Mouse (Mus musculus): ENCODE measurements around the gene Clp1.
"Not testable (repeated sequence)": the region's sequence is repeated elsewhere in the genome, so short reads cannot be mapped to it uniquely, and the experiment has no call there.

Gene Clp1

DNA sequence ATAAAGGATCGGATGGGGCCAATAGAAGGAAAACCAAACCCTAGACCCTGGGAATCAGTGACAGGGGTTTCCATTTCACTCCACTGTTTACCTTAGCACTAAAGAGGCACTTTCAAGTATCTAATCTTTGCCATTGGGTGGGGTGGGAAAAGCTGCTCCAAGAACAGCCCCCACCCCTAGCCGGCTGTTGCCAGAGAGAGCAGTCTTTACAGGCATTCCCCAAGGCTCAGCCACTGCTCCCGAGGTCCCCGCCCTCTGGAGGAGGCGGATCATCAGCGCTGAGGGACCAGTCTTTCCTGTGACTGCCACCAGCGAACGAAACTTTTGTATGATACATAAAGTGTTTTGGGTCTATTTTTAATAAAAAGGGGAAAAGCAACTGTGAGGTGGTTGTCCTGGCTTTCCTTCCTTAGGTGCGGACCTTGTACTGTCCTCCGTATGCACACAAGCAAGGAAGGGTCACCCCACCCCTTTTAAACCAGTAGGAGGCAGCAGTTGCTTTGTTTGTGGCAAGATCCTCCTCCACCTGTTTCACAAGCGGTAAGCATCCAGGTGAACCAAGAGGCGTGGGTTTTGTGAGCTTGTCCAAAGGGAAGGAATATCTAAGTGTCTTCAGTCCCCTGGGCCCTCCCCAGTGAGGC is 11.2 kb upstream of the Clp1 start:
- DNase-seq (ENCODE audit: low spot score in 2 of 2) = no peak

DNA sequence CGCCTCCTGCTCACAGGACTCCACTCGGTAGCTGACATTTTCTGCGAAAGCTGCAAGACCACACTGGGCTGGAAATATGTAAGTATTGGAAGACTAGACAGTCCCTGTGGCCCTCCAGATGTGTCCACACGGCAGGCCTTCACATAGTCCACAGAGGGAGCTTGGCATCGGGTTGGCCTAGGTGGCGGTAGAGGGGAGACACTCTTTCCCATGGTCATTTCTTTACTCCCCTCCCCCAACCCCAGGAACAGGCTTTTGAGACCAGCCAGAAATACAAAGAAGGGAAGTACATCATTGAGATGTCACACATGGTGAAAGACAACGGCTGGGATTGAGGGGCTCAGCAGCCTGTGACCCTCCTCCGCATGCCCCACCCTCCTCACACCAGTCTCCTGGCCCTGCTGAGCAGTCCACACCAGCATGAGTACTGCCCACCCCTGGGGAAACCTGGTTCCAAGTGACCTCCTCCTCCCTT is 10.3 kb upstream of the Clp1 start:
- no peak for DNase-seq (ENCODE audit: low spot score in 2 of 2)

DNA sequence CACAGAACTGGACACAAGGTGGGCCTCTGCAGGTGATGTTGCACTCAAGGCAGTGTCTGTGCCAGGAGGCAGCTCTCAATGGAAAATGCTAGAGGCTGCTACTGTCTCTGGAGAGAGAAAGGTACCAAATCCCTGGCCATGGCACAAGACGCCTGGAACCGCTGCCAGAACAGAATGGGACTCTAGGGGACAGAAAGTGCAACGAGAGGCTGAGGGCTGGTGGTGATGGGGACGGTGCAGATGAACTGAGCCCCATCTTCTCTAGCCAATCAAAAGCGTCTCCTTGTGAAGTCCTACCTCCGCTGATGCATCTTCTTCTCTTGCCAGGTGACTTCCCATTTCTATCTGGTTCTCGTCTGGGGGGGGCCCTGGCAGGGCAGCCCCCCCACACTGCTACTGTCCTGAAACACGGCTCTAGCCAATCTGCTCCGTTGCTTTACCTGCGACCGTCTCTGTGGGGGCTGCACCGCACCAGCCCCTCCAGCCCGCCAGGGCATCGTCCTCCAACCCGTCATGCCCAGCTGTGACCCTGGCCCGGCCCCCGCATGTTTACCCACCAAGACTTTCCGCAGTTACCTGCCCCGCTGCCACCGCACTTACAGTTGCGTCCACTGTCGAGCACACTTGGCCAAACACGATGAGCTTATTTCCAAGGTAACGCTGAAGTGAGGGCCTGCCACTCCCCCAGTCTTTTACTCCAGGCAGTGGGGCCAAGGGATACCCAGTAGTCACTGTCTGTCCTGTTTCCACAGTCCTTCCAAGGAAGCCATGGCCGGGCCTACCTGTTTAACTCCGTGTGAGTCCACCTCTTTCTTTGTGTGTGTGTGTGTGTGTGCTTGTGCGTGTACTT is 9.4 kb upstream of the Clp1 start:
- DNase-seq (ENCODE audit: low spot score in 2 of 2) = no peak

DNA sequence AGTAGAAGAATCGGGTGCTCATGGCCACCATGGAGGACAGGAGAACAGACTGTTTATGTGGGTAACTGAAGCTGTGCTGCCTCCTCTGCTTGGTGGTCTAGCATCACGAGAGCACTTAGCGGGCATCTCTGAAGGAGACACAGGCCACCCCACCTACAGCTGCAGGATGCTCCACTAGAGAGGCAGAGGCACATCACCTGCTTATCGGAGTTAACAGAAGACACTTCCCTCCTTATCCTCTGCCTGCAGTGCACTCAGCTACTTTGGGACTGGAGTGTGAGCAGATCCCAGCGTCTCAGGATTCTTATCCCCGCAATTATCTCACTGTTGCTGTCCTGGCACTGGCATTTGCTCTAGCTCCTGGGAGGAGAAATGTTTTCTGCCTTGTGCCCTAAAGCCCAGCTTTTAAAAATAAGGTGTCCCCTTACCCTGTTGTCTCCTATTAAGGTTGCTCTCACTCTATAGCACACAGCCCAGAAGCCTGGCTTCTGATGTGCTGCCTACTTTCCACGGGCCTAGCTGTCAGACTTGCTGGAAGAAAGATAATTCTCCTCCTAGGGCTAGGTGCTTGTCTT is 8.3 kb upstream of the Clp1 start:
- DNase-seq (ENCODE audit: low spot score in 2 of 2) = no peak

DNA sequence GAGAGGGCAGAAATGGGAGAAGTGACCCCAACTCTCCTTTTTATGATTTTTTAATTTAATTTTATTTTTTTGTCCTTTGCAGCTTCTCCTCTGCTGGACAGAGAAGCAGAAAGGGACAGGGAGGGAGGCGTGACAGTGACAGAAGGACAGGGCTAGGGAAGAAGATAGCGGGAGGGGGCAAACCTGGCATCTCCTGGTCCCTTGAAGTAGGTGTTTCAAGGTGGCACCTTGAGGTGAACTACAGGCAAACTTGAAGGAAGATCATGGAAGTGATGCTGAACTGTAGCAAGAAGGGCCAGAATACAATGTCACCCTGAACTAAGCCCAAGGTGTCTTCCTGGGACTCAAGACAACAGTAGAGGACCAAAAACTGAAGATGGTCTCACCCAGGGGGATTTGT is 7.8 kb upstream of the Clp1 start:
- no peak for DNase-seq (ENCODE audit: low spot score in 2 of 2)

DNA sequence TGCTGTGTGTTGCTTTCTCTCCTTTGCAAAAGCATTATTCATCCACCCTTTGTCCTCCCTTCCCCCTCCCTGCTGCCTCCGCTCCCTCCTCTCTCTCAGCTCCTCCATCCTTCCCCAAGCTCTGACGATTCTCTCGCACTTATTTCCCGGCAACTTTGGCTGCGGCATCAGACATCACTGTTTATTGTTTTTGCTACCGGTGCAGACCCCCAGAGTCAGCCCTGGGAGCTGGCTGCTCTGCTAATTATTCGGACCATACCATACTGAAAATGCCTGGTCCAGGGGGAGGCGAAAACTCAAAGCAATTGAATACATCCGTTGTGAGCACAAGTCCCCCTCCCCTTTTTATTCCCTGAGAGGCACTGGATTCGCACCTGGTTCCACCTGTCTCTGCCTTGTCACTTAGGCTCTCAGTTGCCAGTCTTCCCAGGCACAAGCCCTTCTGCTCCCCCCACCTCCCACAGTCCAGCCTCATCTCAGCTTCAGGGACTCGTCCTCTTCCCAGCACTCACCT is 7.3 kb upstream of the Clp1 start:
- peak in 1 of 2 experiments; percentile 47 for DNase-seq (ENCODE audit: low spot score in 2 of 2)

DNA sequence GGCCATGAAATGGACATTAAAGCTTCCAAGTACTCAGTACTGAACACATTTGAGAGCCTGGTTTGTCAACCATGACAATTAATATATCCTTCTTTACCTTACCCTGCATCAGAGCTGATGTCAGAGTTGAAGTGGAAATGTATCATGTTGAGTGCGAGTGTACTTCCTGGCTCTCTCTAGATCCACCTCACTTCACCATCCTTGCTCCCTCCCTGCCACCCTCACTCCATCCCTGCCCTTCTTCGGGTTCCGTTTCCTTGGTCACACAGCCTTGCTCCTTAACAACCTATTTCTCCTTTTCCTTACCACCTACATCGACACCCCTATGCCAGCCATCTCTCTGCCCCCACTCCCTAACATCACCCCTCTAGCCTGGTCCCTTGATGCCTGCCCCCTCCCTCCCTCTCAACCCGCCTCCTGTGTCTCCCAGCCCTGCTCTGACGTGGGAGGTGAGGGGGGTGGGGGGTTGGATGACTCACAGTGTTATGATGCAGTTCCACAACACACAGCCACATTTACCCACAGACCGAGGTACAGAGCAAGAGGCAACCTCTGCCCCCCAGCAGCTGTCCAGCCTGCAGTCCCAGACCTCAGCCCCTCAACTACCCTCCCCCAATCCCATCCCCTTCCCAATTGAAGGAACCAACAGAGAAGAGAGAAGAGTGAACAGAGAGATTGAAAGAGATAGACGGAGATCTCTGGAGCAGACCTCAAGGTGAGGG is 6.6 kb upstream of the Clp1 start, which contains the start of gene Ypel4:
TSS of gene Ypel4 (plus strand) at position 480 of the 722 bp plus-strand sequence.
- DNase-seq (ENCODE audit: low spot score in 2 of 2) = peak; percentile 80 to 81

DNA sequence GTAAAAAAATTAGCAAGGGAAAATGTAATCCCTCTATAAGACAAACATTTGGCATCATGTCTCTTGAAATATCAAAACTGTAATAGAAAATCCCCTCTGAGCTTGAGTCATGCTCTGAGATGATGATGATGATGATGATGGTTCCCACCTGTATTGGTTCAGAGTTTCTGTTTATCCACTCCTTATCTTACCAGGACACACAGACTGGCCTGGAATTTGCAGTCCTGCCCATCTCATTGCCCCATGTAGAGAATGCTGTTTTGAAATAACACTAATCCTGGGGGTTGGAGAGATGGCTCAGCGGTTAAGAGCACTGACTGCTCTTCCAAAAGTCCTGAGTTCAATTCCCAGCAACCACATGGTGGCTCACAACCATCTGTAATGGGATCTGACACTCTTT is 5.2 kb upstream of the Clp1 start:
- DNase-seq (ENCODE audit: low spot score in 2 of 2) = no peak

DNA sequence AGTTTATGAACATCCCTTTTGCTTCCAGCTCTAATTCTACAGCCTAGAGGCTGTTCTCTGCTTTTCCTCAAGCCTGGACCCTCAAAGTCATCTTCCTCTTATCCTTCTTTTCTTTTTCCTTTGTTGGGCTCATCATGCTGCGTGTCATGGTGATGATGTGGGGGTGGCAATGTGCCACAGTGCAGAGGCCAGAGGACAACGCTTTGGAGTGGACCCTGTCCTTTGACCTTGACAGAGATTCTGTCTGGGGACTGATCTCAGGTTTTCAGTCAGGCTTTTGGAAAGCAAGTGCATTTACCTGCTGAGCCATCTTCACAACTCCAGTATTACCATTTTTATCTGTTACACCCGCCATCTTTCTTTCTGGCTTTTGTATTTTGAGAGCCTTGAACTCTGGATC is 4.1 kb upstream of the Clp1 start:
- no peak for DNase-seq (ENCODE audit: low spot score in 2 of 2)

DNA sequence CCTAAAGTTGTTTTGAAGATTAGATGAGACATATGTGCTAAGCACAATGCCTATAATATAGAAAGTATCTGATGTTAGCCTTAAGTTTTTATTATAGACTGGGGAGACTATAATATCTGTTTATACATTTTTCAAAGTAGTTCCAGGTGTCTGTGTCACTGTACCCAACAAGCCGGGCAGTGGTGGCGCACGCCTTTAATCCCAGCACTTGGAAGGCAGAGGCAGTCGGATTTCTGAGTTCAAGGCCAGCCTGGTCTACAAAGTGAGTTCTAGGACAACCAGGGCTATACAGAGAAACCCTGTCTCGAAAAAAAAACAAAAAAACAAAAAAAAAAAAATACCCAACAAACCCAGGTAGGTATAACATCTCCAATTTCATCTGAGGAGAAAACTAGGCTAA is 1.0 kb upstream of the Clp1 start:
- DNase-seq (ENCODE audit: low spot score in 2 of 2) = not testable (repeated sequence)

DNA sequence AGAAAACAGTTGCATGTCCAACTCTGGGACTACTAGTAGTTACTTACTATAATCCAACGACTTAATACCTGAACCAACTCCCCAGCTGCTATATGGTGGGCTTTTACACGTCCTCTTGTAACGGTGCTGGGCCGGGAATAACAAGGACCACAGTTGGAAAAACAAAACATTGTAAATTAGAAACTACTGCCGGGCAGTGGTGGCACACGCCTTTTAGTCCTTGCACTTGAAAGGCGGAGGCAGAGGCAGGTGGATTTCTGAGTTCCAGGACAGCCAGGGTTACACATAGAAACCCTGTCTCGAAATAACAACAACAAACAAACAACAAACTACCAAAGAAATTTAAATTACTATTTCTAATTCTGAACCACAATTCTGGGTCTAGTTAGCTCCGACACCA is 434 bp downstream of the Clp1 start:
- no peak for DNase-seq (ENCODE audit: low spot score in 2 of 2)

DNA sequence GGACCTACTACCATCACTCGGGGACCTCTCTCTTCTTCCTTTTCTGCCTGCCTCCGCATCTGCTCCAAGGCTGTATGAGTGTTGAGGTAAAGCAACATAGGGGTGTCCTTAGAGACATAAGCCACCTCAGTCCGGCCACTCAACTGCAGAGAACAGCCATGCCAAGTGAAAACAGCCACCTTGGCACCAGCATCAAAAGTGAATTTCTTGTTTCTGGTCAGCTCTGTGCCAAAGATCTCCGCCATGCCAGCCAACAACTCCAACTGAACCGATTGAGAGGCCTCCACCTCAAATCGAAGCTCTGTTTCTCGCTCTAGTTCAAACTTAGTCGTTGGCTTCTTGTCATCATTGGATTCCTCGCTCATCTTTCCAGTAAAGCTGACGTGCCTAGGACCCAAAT is 1.4 kb downstream of the Clp1 start:
- no peak for DNase-seq (ENCODE audit: low spot score in 2 of 2)

DNA sequence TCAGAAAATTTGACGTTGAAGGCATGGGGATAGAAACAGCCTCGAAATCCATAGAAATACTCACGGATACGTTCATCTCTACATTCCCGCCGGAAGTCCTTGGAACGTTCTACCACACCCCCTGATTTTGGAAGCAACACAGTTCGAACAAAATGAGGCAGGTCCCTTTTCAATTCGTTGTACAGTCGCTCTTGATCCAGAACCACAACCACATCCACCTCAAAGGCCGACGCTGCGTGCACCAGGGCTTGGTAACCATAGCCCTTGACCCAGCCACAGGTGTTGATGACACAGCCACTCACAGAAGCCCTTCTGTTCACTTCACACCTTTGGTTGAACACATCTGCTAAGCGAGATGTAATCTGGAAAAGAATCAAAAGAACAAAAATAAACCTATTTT is 3.3 kb downstream of the Clp1 start:
- no peak for DNase-seq (ENCODE audit: low spot score in 2 of 2)

DNA sequence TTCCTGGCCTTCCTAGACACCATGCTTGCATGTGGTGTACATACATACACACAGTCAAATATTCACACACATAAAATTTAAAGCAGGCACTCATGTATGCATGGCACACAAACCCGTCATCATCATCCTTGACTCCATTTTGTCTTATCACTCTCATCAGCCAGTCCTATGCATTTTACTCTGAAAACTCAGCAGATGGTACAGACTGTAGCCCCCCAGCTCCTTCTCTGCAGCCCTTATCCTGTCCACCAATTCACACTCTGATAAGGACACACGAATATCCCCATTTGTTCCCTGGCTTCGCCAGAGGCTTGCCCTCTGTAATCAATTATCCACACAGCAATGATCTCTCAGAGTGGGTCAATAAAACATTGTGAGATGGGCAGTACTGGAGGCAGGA is 6.0 kb downstream of the Clp1 start:
- DNase-seq (ENCODE audit: low spot score in 2 of 2) = no peak

DNA sequence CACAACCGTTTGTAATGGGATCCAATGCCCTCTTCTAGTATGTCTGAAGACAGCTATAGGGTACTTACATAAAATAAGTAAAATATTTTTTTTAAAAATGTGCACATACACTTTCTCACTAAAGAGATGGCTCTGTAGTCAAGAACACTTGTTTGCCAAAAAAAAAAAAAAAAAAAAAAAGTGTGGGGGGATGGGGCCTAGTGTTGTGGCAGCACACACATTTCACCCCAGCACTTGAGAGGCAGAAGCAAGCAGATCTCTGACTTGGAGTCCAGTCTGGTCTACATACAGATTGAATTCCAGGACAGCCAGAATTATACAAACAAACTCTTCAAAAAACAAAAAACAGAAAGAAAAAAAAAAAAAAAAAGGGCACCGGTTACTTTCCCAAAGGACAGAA is 6.4 kb downstream of the Clp1 start:
- no peak for DNase-seq (ENCODE audit: low spot score in 2 of 2)

DNA sequence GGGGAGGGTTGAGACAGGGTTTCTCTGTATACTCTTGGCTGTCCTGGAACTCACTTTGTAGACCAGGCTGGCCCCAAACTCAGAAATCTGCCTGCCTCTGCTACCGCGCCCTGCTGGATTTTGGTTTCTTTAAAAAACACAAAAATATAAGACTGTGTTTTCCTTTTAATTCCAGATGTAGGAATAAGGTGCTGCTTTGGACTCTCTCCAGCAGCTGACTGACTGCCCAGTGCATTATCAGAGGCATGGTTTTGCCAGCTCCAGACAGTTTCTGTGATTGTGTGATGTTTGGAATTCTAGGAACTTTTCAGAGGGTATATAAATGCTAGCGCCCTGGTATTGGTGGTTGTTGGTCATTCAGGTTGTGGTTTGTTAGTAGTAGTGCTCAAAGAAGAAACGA is 9.8 kb downstream of the Clp1 start:
- DNase-seq (ENCODE audit: low spot score in 2 of 2) = no peak

DNA sequence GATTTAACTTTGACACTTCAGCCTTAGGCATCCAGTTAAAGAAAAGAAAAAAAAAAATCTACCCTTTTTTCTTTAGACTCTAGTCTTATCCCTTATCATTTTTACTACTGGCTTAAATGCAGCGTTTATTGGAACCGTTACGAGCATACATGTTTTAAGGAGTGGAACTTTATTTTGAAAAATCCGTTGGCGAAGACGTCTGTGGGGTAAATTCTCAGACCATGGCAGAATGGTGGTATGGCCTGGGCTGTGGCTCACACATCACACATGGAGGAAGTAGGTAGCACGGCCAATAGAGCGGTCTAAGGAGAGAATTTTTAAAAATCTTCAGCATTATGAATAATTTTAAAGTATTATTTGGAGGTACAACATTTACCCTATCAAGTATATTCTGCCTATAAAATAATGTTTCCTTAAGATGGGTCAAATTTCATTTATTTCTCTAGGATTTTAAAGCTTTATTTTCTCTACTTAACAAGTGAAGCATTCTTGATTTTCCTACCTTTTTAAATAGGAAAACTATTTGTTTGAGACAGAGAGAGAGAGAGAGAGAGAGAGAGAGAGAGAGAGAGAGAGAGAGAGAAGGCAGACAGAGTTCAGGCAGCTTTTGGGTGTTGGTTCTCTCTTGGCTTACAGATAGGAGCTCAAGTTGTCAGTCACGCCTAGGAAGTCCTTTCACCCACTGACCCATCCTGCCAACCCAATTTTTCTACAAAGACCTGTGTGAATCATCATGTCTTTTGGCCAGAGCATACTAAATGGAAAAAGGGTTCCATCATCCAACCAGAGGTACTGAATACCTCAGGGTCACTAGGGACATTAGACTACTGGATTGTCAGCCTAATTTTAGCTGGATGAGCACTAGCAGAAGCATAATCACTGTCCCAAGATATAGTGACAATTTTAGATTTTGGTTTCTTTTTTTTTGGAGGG is 10.5 kb downstream of the Clp1 start:
- DNase-seq (ENCODE audit: low spot score in 2 of 2) = no peak

DNA sequence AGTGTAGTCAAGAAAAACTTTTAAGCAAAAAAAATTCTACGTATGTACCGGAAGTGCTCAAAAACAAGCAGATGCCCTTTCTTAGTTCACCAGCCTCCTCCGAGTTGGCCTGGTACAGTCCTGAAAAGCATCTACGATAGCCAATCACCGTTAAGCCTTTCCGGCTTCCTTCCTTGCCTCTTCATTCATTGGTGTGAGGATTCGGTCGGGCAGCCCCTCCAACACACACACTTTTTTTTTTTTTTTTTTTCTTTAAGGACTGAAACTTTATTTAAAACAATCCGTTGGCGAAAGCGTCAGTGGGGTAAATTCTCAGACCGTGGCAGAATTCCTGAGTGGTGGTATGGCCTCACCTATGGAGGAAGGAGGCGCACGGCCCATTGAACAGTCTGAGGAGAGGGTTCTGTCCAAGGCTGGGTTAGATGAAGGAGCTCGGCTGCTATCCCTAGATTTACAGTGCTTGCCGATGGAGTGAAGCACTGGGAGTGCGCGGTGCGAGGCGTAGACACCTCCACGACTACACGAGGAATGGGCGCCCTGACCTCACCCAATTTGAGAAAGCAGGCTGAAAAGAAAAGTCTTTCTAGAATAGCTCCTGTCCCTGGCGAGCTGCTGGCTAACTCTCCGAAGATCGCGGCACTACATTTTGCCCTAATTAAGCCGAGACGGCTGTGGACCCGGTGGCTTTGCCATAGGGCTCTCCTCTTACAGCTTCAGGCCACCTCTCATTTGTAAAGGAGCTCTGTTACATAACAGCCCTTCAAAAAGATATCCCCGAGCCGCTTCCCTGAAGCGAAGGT is 11.4 kb downstream of the Clp1 start:
- DNase-seq (ENCODE audit: low spot score in 2 of 2) = peak; percentile 76 to 77

DNA sequence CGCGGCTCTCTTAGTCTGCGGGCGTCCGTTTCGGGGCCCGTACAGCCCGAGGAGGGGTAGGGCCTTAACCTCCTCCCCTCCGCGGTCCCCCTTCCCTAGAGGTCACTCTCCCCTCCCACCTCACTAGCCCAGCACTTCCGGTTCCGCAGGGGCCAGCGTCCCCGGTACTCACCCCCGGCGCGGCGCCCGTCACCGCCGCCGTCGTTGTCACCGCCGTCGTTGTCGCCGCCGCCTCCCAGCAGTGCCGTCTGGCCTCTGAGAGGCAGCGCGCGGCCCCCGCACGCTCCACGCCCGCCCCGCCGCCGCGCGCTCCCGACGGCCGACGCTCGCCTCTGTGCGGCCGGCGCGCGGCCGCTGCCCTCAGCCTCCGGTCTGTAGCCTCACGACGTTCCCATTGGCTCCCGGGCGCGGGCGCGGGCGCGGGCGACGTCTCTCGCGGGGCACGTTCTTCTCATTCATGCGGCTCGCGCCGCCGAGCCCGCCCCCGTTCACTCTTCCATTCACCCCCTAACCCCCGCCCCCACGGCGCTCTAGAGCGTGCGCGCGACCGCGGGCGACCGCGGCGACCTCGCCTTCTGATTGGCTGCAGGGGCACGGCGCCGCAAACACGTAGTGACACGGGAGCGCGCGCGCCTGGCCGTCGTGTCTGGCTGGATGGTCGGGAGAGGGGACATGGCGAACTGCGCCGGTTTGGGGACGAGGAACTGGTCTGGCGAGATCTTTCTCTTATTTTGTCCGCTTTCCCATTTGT is 12.2 kb downstream of the Clp1 start, which contains the start of gene Zdhhc5:
TSS of gene Zdhhc5 (minus strand) at position 370 of the 751 bp plus-strand sequence.
- peak; percentile 98 for DNase-seq (ENCODE audit: low spot score in 2 of 2)

All from frontal cortex, postnatal 36 days (tissue).